Mouse (Mus musculus) erythroblast, embryonic 14.5 days (primary cell): ENCODE measurements around the gene Ddb2.

Source experiments
- GATA1 ChIP-seq: IDR thresholded peaks from 2 replicates; pipeline ENCODE4 v1.6.1; 2012; ENCODE audit warnings: low read length, inconsistent platforms, mixed read lengths
- TAL1 ChIP-seq: IDR thresholded peaks from 3 replicates; pipeline ENCODE4 v1.6.1; 2012; ENCODE audit warnings: low read length, inconsistent platforms, mixed read lengths

GRCm38 (mm10) chr2:91164991-91165390, 71.8 kb downstream of the Ddb2 start:
- no peak for TF ChIP-seq TAL1
- TF ChIP-seq GATA1 = no peak
